In genomic region chr7:82702384-82703343, GRCm38 (mm10) we compare ENCODE assay signal across 26 mouse cellular contexts. TPM values are rescaled to one million over a fixed set of nuclear protein-coding genes. Genes with fewer than 3 reads are reported as not detected.
A peak's percentile ranks its signal among the peaks of the same experiment; 100 is the strongest.
DNase-seq lines count a peak whose midpoint lies in the region; ATAC-seq lines count a peak whose summit lies in the region.
"Had no signal": no experiment of that assay in that cellular context is flagged by ENCODE, and none has a peak within 500 bp of the region (broad histone marks: within the 10 kb centered on the region; RNA-seq: fewer than 3 reads in every experiment).

No protein-coding gene starts in this region.

- no peak overlapping the region for H3K4me3 ChIP-seq in embryonic facial prominence, embryonic 14.5 days (ENCODE audit: low read depth, low read length)
- no peak overlapping the region for H3K4me3 ChIP-seq in limb, embryonic 11.5 days (ENCODE audit: low read depth, low read length)
- H3K4me3 ChIP-seq in limb, embryonic 15.5 days: no peak overlapping the region
- H3K4me3 ChIP-seq: forebrain, embryonic 13.5 days; gastrocnemius, adult 2 months; heart, adult 2 months; heart, embryonic 15.5 days; hindbrain, embryonic 13.5 days had no signal

- peak; percentile 25 for DNase-seq in heart, adult 11 months
- no peak for DNase-seq in heart, adult 18-20 months
- peak; percentile 82 for DNase-seq in embryonic facial prominence, embryonic 14.5 days (ENCODE audit: low spot score)
- DNase-seq in limb, embryonic 11.5 days (ENCODE audit: low spot score): peak; percentile 62
- no peak for DNase-seq in left cerebral cortex, adult 8-10 months (ENCODE audit: low spot score in 2 of 2)
- DNase-seq in lung, postnatal 10 days: no peak
- DNase-seq in embryo, embryonic 10 days (ENCODE audit: low spot score): no peak
- DNase-seq: adrenal gland, adult 8-10 months; adrenal gland, postnatal 36 days; B cell, adult 2 months; cerebellum, adult 2 months; cerebellum, postnatal 10 days; embryo, embryonic 11 days; forebrain, postnatal 0 days; gastrocnemius, adult 2 months; gastrocnemius, postnatal 36 days; heart, adult 2 months; heart, postnatal 14 days had no signal

- ATAC-seq in embryonic facial prominence, embryonic 14.5 days (ENCODE audit: low read depth): peak; percentile 79
- ATAC-seq in limb, embryonic 11.5 days (ENCODE audit: insufficient number of reproducible peaks, low FRiP score, low TSS enrichment, low read depth): peak; percentile 87
- no peak; the same call in 1 of the 2 replicates for ATAC-seq in limb, embryonic 15.5 days (ENCODE audit: insufficient number of reproducible peaks, low FRiP score, low TSS enrichment, low read depth)
- ATAC-seq: CD4-positive, CD25-positive, alpha-beta regulatory T cell, adult 4 months; forebrain, embryonic 13.5 days; forebrain, postnatal 0 days; hindbrain, postnatal 0 days had no signal

- H3K27ac ChIP-seq in embryonic facial prominence, embryonic 14.5 days (replicated peaks; ENCODE audit: low read depth, low read length): peak overlapping the region; percentile 65
- peak overlapping the region; percentile 91 for H3K27ac ChIP-seq in limb, embryonic 11.5 days (replicated peaks; ENCODE audit: low read depth, low read length)
- peak overlapping the region; percentile 65 for H3K27ac ChIP-seq in limb, embryonic 15.5 days
- H3K27ac ChIP-seq: forebrain, embryonic 13.5 days; gastrocnemius, adult 2 months; heart, adult 2 months; heart, embryonic 15.5 days; hindbrain, embryonic 13.5 days; hindbrain, postnatal 0 days had no signal

- no peaks in the 10 kb centered on the region for H3K9me3 ChIP-seq in embryonic facial prominence, embryonic 14.5 days (ENCODE audit: control insufficient read depth, low read length)
- H3K9me3 ChIP-seq in limb, embryonic 11.5 days (ENCODE audit: control insufficient read depth, low read length): no peaks in the 10 kb centered on the region
- H3K9me3 ChIP-seq in limb, embryonic 15.5 days: no peaks in the 10 kb centered on the region
- H3K9me3 ChIP-seq: forebrain, embryonic 13.5 days; G1E; heart, embryonic 15.5 days; hindbrain, embryonic 13.5 days had no signal

- peaks cover 26% of the 10 kb centered on the region for H3K36me3 ChIP-seq in embryonic facial prominence, embryonic 14.5 days (ENCODE audit: control insufficient read depth, insufficient read depth, low read length)
- H3K36me3 ChIP-seq in limb, embryonic 11.5 days (ENCODE audit: control insufficient read depth, insufficient read depth, low read length): no peaks in the 10 kb centered on the region
- H3K36me3 ChIP-seq in limb, embryonic 15.5 days: peaks cover 18% of the 10 kb centered on the region; the same call in 1 of the 2 replicates

- no peak overlapping the region for H3K4me2 ChIP-seq in embryonic facial prominence, embryonic 14.5 days (ENCODE audit: low read depth, low read length)
- H3K4me2 ChIP-seq in limb, embryonic 11.5 days (ENCODE audit: low read depth, severe bottlenecking): no peak overlapping the region
- no peak overlapping the region for H3K4me2 ChIP-seq in limb, embryonic 15.5 days
- H3K4me2 ChIP-seq: forebrain, embryonic 13.5 days; heart, embryonic 11.5 days; heart, embryonic 15.5 days; hindbrain, embryonic 13.5 days had no signal

- WGBS in embryonic facial prominence, embryonic 14.5 days: 35% methylated on average over 5 of the region's 5 CpGs
- 42% methylated on average over 5 of the region's 5 CpGs for WGBS in limb, embryonic 11.5 days
- 34% methylated on average over 5 of the region's 5 CpGs for WGBS in limb, embryonic 15.5 days

- H3K4me1 ChIP-seq in embryonic facial prominence, embryonic 14.5 days (ENCODE audit: control insufficient read depth, insufficient read depth, low read length): peaks cover 3% of the 10 kb centered on the region; the same call in 1 of the 2 replicates
- H3K4me1 ChIP-seq in limb, embryonic 11.5 days (ENCODE audit: control insufficient read depth, insufficient read depth, low read length): peaks cover 4% of the 10 kb centered on the region; the same call in 1 of the 2 replicates
- no peaks in the 10 kb centered on the region for H3K4me1 ChIP-seq in limb, embryonic 15.5 days
- H3K4me1 ChIP-seq: forebrain, embryonic 13.5 days; heart, embryonic 15.5 days; hindbrain, embryonic 13.5 days had no signal

- H3K27me3 ChIP-seq in embryonic facial prominence, embryonic 14.5 days (replicated peaks; ENCODE audit: control insufficient read depth, insufficient read depth, low read length): no peaks in the 10 kb centered on the region
- no peaks in the 10 kb centered on the region for H3K27me3 ChIP-seq in limb, embryonic 11.5 days (ENCODE audit: control insufficient read depth, insufficient read depth, low read length)
- no peaks in the 10 kb centered on the region for H3K27me3 ChIP-seq in limb, embryonic 15.5 days
- H3K27me3 ChIP-seq: forebrain, embryonic 13.5 days; heart, embryonic 15.5 days; hindbrain, embryonic 13.5 days had no signal

- no peak overlapping the region for H3K9ac ChIP-seq in embryonic facial prominence, embryonic 14.5 days (ENCODE audit: low read depth, low read length)
- H3K9ac ChIP-seq in limb, embryonic 11.5 days (ENCODE audit: low read length): no peak overlapping the region
- H3K9ac ChIP-seq in limb, embryonic 15.5 days: no peak overlapping the region
- H3K9ac ChIP-seq: forebrain, embryonic 13.5 days; forebrain, postnatal 0 days; heart, embryonic 15.5 days; hindbrain, embryonic 13.5 days had no signal

RNA-seq across cellular contexts. Expression of gene Efl1, which starts 54.2 kb away (rescaled TPM):
- 10 to 100 TPM in 1 of 2 experiments, 1 to 10 TPM in 1; 8.6 to 10.6 TPM for total RNA-seq in heart, adult 18-20 months (2021)
- polyA plus RNA-seq in embryonic facial prominence, embryonic 14.5 days (2014; fragmentation: Nextera tagmentation; extraction: Ambion mirVana): 19.8 and 25.2 TPM in 2 replicates
- 23.2 and 26.2 TPM in 2 replicates for polyA plus RNA-seq in limb, embryonic 11.5 days (2014; fragmentation: Nextera tagmentation; extraction: Ambion mirVana)
- polyA plus RNA-seq in limb, embryonic 15.5 days (2015; fragmentation: Nextera tagmentation; extraction: Ambion mirVana): 20.3 and 22.7 TPM in 2 replicates
- 10 to 100 TPM; 15.2 to 17.5 (median 15.9) TPM for total RNA-seq in left cerebral cortex, adult 8-10 months (2022)

RNA-seq across cellular contexts. Expression of gene Saxo2, which starts 54.3 kb away (rescaled TPM):
- total RNA-seq in heart, adult 18-20 months (2021): 1 to 10 TPM; 1.1 to 3.0 TPM
- polyA plus RNA-seq in embryonic facial prominence, embryonic 14.5 days (2014; fragmentation: Nextera tagmentation; extraction: Ambion mirVana): 9.8 and 11.7 TPM in 2 replicates
- 5.9 and 6.4 TPM in 2 replicates for polyA plus RNA-seq in limb, embryonic 11.5 days (2014; fragmentation: Nextera tagmentation; extraction: Ambion mirVana)
- 5.5 and 6.8 TPM in 2 replicates for polyA plus RNA-seq in limb, embryonic 15.5 days (2015; fragmentation: Nextera tagmentation; extraction: Ambion mirVana)
- total RNA-seq in left cerebral cortex, adult 8-10 months (2022): 10 to 100 TPM in 1 of 4 experiments, 1 to 10 TPM in 3; 5.5 to 10.0 (median 8.8) TPM
- polyA plus RNA-seq: CD4-positive, CD25-positive, alpha-beta regulatory T cell, adult 4 months had no signal

Comparison
In these comparisons a context has a peak if more than half of its experiments do, and no peak if none do; other contexts are left out.
1. DNase-seq: peak in heart, adult 11 months (single experiment), embryonic facial prominence, embryonic 14.5 days (single experiment) and limb, embryonic 11.5 days (single experiment); none in heart, adult 18-20 months (0 of 2), left cerebral cortex, adult 8-10 months (0 of 2), lung, postnatal 10 days (single experiment) and embryo, embryonic 10 days (single experiment).
2. Peak in every context shown above with its lines, with median percentiles within 50 percentile points of each other: H3K27ac ChIP-seq.